Comparison of ENCODE assay signal across 11 mouse cellular contexts in genomic region chr11:101704081-101704480, GRCm38 (mm10). TPM values are rescaled to one million over a fixed set of nuclear protein-coding genes. Genes with fewer than 3 reads are reported as not detected.
DNase-seq lines count a peak whose midpoint lies in the region; ATAC-seq and TF ChIP-seq lines count a peak whose summit lies in the region.
"Had no signal": no experiment of that assay in that cellular context is flagged by ENCODE, and none has a peak within 500 bp of the region (broad histone marks: within the 10 kb centered on the region; RNA-seq: fewer than 3 reads in every experiment).

No protein-coding gene starts in this region.

- peaks cover 6% of the 10 kb centered on the region for H3K4me1 ChIP-seq in midbrain, embryonic 13.5 days (replicated peaks)
- no peaks in the 10 kb centered on the region for H3K4me1 ChIP-seq in midbrain, embryonic 16.5 days (ENCODE audit: control insufficient read depth, insufficient read depth, low read length)
- no peaks in the 10 kb centered on the region; the same call in 1 of the 2 replicates for H3K4me1 ChIP-seq in intestine, postnatal 0 days (replicated peaks; ENCODE audit: control insufficient read depth, insufficient read depth, low read length)

- DNase-seq in kidney, postnatal 10 days: peak; percentile 26
- DNase-seq in right cerebral cortex, postnatal 14 days: no peak
- no peak for DNase-seq in urinary bladder, adult 18-20 months (ENCODE audit: low spot score in 2 of 2)
- DNase-seq in adrenal gland, postnatal 4 days (ENCODE audit: low spot score in 2 of 2): no peak
- DNase-seq: adrenal gland, postnatal 14 days; heart, postnatal 10 days; right cerebral cortex, postnatal 4 days had no signal

- H3K9ac ChIP-seq in midbrain, embryonic 13.5 days (replicated peaks): no peak overlapping the region
- no peak overlapping the region for H3K9ac ChIP-seq in midbrain, embryonic 16.5 days (ENCODE audit: low read depth, low read length)
- H3K9ac ChIP-seq in intestine, postnatal 0 days (ENCODE audit: low read depth, low read length): no peak overlapping the region

- TF ChIP-seq CTCF in intestine, postnatal 0 days (IDR thresholded peaks at IDR 0.05; ENCODE audit: low read depth): no peak

- no peaks in the 10 kb centered on the region for H3K27me3 ChIP-seq in midbrain, embryonic 13.5 days
- H3K27me3 ChIP-seq in midbrain, embryonic 16.5 days (ENCODE audit: control insufficient read depth, insufficient read depth, low read depth, low read length): no peaks in the 10 kb centered on the region
- no peaks in the 10 kb centered on the region for H3K27me3 ChIP-seq in intestine, postnatal 0 days (replicated peaks; ENCODE audit: control insufficient read depth, insufficient read depth, low read length)

- WGBS in midbrain, embryonic 13.5 days: 55% methylated on average over 5 of the region's 5 CpGs
- WGBS in midbrain, embryonic 16.5 days: 56% methylated on average over 5 of the region's 5 CpGs
- 22% methylated on average over 5 of the region's 5 CpGs for WGBS in intestine, postnatal 0 days

- H3K4me3 ChIP-seq in midbrain, embryonic 13.5 days (replicated peaks): no peak overlapping the region
- H3K4me3 ChIP-seq in midbrain, embryonic 16.5 days (ENCODE audit: low read depth, low read length): no peak overlapping the region
- no peak overlapping the region for H3K4me3 ChIP-seq in intestine, postnatal 0 days (ENCODE audit: low read depth, low read length)

- peak overlapping the region; percentile 51; the same call in 1 of the 2 replicates for H3K27ac ChIP-seq in midbrain, embryonic 13.5 days
- H3K27ac ChIP-seq in midbrain, embryonic 16.5 days (ENCODE audit: low read length): no peak overlapping the region
- no peak overlapping the region for H3K27ac ChIP-seq in intestine, postnatal 0 days (ENCODE audit: low read depth, low read length)

- no peaks in the 10 kb centered on the region for H3K36me3 ChIP-seq in midbrain, embryonic 13.5 days
- H3K36me3 ChIP-seq in midbrain, embryonic 16.5 days (ENCODE audit: control insufficient read depth, insufficient read depth, low read length): no peaks in the 10 kb centered on the region
- no peaks in the 10 kb centered on the region for H3K36me3 ChIP-seq in intestine, postnatal 0 days (ENCODE audit: control insufficient read depth, insufficient read depth)

- H3K9me3 ChIP-seq in midbrain, embryonic 13.5 days: no peaks in the 10 kb centered on the region
- H3K9me3 ChIP-seq in midbrain, embryonic 16.5 days (replicated peaks; ENCODE audit: control insufficient read depth, low read length, poor library complexity, severe bottlenecking): no peaks in the 10 kb centered on the region
- H3K9me3 ChIP-seq in intestine, postnatal 0 days (ENCODE audit: control insufficient read depth): no peaks in the 10 kb centered on the region

- no peak for ATAC-seq in midbrain, embryonic 13.5 days
- ATAC-seq in midbrain, embryonic 16.5 days: no peak
- no peak for ATAC-seq in intestine, postnatal 0 days

- H3K4me2 ChIP-seq in midbrain, embryonic 13.5 days (replicated peaks): no peak overlapping the region
- H3K4me2 ChIP-seq in midbrain, embryonic 16.5 days (ENCODE audit: low read length): no peak overlapping the region
- H3K4me2 ChIP-seq in intestine, postnatal 0 days (replicated peaks; ENCODE audit: low read depth): peak overlapping the region; percentile 24; the same call in 1 of the 2 replicates
- H3K4me2 ChIP-seq: midbrain, embryonic 11.5 days had no signal

RNA-seq across cellular contexts. Expression of gene Dhx8, which starts 28.6 kb away (rescaled TPM):
- 39.0 and 41.4 TPM in 2 replicates for polyA plus RNA-seq in midbrain, embryonic 13.5 days (2015; fragmentation: Nextera tagmentation; extraction: Ambion mirVana)
- 32.0 and 34.3 TPM in 2 replicates for polyA plus RNA-seq in midbrain, embryonic 16.5 days (2015; fragmentation: Nextera tagmentation; extraction: Ambion mirVana)
- 11.6 and 14.1 TPM in 2 replicates for polyA plus RNA-seq in intestine, postnatal 0 days (2015; fragmentation: Nextera tagmentation; extraction: Ambion mirVana)
- total RNA-seq in adrenal gland, postnatal 4 days (2021): 10 to 100 TPM; 29.1 to 32.7 TPM

RNA-seq across cellular contexts. Expression of gene Arl4d, which starts 38.7 kb away (rescaled TPM):
- 5.1 and 8.4 TPM in 2 replicates for polyA plus RNA-seq in midbrain, embryonic 13.5 days (2015; fragmentation: Nextera tagmentation; extraction: Ambion mirVana)
- 6.2 and 6.8 TPM in 2 replicates for polyA plus RNA-seq in midbrain, embryonic 16.5 days (2015; fragmentation: Nextera tagmentation; extraction: Ambion mirVana)
- polyA plus RNA-seq in intestine, postnatal 0 days (2015; fragmentation: Nextera tagmentation; extraction: Ambion mirVana): 6.3 and 7.8 TPM in 2 replicates
- 10 to 100 TPM in 1 of 2 experiments, 1 to 10 TPM in 1; 9.9 to 10.4 TPM for total RNA-seq in adrenal gland, postnatal 4 days (2021)
